In genomic region chr4:149097956-149098355, GRCm38 (mm10) we compare ENCODE assay signal across 9 mouse cellular contexts. TPM values are rescaled to one million over a fixed set of nuclear protein-coding genes. Genes with fewer than 3 reads are reported as not detected.
DNase-seq lines count a peak whose midpoint lies in the region; ATAC-seq and TF ChIP-seq lines count a peak whose summit lies in the region.
"Had no signal": no experiment of that assay in that cellular context is flagged by ENCODE, and none has a peak within 500 bp of the region (broad histone marks: within the 10 kb centered on the region; RNA-seq: fewer than 3 reads in every experiment).

No protein-coding gene starts in this region.

- H3K79me2 ChIP-seq in liver, adult 2 months (ENCODE audit: control insufficient read depth, insufficient read depth, low read length) = peaks cover 26% of the 10 kb centered on the region

- WGBS in liver, adult 2 months = 16% methylated on average over 3 of the region's 3 CpGs
- 89% methylated on average over 3 of the region's 3 CpGs for WGBS in hindbrain, postnatal 0 days
- WGBS in neural tube, embryonic 12.5 days = 92% methylated on average over 3 of the region's 3 CpGs

- peak overlapping the region; percentile 88 for H3K27ac ChIP-seq in liver, adult 2 months (replicated peaks; ENCODE audit: insufficient read depth, low read depth, low read length)
- H3K27ac ChIP-seq in hindbrain, postnatal 0 days = no peak overlapping the region
- H3K27ac ChIP-seq in neural tube, embryonic 12.5 days = no peak overlapping the region

- H3K4me1 ChIP-seq in liver, adult 2 months (ENCODE audit: control insufficient read depth, insufficient read depth, low read length) = peaks cover 15% of the 10 kb centered on the region
- peaks cover 9% of the 10 kb centered on the region for H3K4me1 ChIP-seq in hindbrain, postnatal 0 days (ENCODE audit: insufficient read depth, low read length)
- peaks cover 16% of the 10 kb centered on the region for H3K4me1 ChIP-seq in neural tube, embryonic 12.5 days

- TF ChIP-seq CTCF in liver, adult 2 months (IDR thresholded peaks at IDR 0.05; ENCODE audit: low read depth, low read length) = no peak
- TF ChIP-seq CTCF in hindbrain, postnatal 0 days (IDR thresholded peaks at IDR 0.05; ENCODE audit: low read depth) = no peak

- H3K36me3 ChIP-seq in liver, adult 2 months (ENCODE audit: control insufficient read depth, insufficient read depth, low read length) = no peaks in the 10 kb centered on the region
- no peaks in the 10 kb centered on the region for H3K36me3 ChIP-seq in hindbrain, postnatal 0 days (ENCODE audit: insufficient read depth, low read length)
- H3K36me3 ChIP-seq in neural tube, embryonic 12.5 days = peaks cover 5% of the 10 kb centered on the region; the same call in 1 of the 2 replicates

- no peaks in the 10 kb centered on the region for H3K9me3 ChIP-seq in hindbrain, postnatal 0 days (ENCODE audit: low read length)
- H3K9me3 ChIP-seq in neural tube, embryonic 12.5 days = no peaks in the 10 kb centered on the region

- H3K4me3 ChIP-seq in liver, adult 2 months (ENCODE audit: insufficient read depth, low read depth, low read length) = peak overlapping the region; percentile 100
- H3K4me3 ChIP-seq in hindbrain, postnatal 0 days (ENCODE audit: low read length) = no peak overlapping the region
- H3K4me3 ChIP-seq in neural tube, embryonic 12.5 days = no peak overlapping the region

- H3K9ac ChIP-seq in liver, adult 2 months (ENCODE audit: low read depth, low read length) = peak overlapping the region; percentile 77
- H3K9ac ChIP-seq in hindbrain, postnatal 0 days (replicated peaks; ENCODE audit: low read length) = no peak overlapping the region
- H3K9ac ChIP-seq in neural tube, embryonic 12.5 days = no peak overlapping the region

- DNase-seq in adrenal gland, postnatal 10 days = peak; percentile 53
- no peak for DNase-seq in adrenal gland, postnatal 4 days (ENCODE audit: low spot score in 2 of 2)
- peak; percentile 98 for DNase-seq in liver, adult 2 months (ENCODE audit: extremely low read depth, low read depth, low spot score)
- DNase-seq in liver = no peak
- no peak for DNase-seq in hindbrain, postnatal 0 days (ENCODE audit: low spot score)
- no peak for DNase-seq in right cerebral cortex, postnatal 14 days
- no peak for DNase-seq in embryo, embryonic 10.5 days (ENCODE audit: low spot score)
- DNase-seq: gastrocnemius, postnatal 25 days had no signal

- peak overlapping the region; percentile 95; the same call in 1 of the 2 replicates for H3K4me2 ChIP-seq in hindbrain, postnatal 0 days (ENCODE audit: low read depth, low read length)
- peak overlapping the region; percentile 93; the same call in 1 of the 2 replicates for H3K4me2 ChIP-seq in neural tube, embryonic 12.5 days (replicated peaks)

- no peaks in the 10 kb centered on the region for H3K27me3 ChIP-seq in liver, adult 2 months (ENCODE audit: control insufficient read depth, insufficient read depth, low read length)
- H3K27me3 ChIP-seq in hindbrain, postnatal 0 days (ENCODE audit: insufficient read depth, low read length) = no peaks in the 10 kb centered on the region
- no peaks in the 10 kb centered on the region for H3K27me3 ChIP-seq in neural tube, embryonic 12.5 days (replicated peaks)

- TF ChIP-seq POLR2A in liver, adult 2 months (IDR thresholded peaks at IDR 0.05; ENCODE audit: extremely low read depth, insufficient read depth, low read length) = no peak

- ATAC-seq in hindbrain, postnatal 0 days = no peak
- ATAC-seq in neural tube, embryonic 12.5 days (ENCODE audit: low FRiP score, low read depth) = no peak

RNA-seq across cellular contexts. Expression of gene Pex14, which starts 1.7 kb away (rescaled TPM):
- total RNA-seq in adrenal gland, postnatal 10 days (2021) = 10 to 100 TPM; 67.9 to 74.0 TPM
- 10 to 100 TPM; 63.0 to 67.3 TPM for total RNA-seq in adrenal gland, postnatal 4 days (2021)
- 35.6 and 43.3 TPM in 2 replicates for total RNA-seq in liver, adult 2 months (2014; rRNA removed)
- 58.2 and 71.6 TPM in 2 replicates for polyA plus RNA-seq in liver, adult 2 months (2012; rRNA removed)
- 70.4 and 81.7 TPM in 2 replicates for total RNA-seq in hindbrain, postnatal 0 days (2014; rRNA removed)
- polyA plus RNA-seq in hindbrain, postnatal 0 days (2015; fragmentation: Nextera tagmentation; extraction: Ambion mirVana) = 62.1 and 62.9 TPM in 2 replicates
- 53.7 and 56.8 TPM in 2 replicates for polyA plus RNA-seq in neural tube, embryonic 12.5 days (2016; fragmentation: Nextera tagmentation; extraction: Ambion mirVana)

RNA-seq across cellular contexts. Expression of gene Dffa, which starts 6.0 kb away (rescaled TPM):
- total RNA-seq in adrenal gland, postnatal 10 days (2021) = 10 to 100 TPM; 21.0 to 23.9 TPM
- total RNA-seq in adrenal gland, postnatal 4 days (2021) = 10 to 100 TPM; 24.4 to 24.9 TPM
- 11.8 and 13.2 TPM in 2 replicates for total RNA-seq in liver, adult 2 months (2014; rRNA removed)
- 14.5 and 14.8 TPM in 2 replicates for polyA plus RNA-seq in liver, adult 2 months (2012; rRNA removed)
- total RNA-seq in hindbrain, postnatal 0 days (2014; rRNA removed) = 11.4 and 16.6 TPM in 2 replicates
- 22.9 and 26.9 TPM in 2 replicates for polyA plus RNA-seq in hindbrain, postnatal 0 days (2015; fragmentation: Nextera tagmentation; extraction: Ambion mirVana)
- 33.3 and 36.0 TPM in 2 replicates for polyA plus RNA-seq in neural tube, embryonic 12.5 days (2016; fragmentation: Nextera tagmentation; extraction: Ambion mirVana)

RNA-seq across cellular contexts. Expression of gene Cort, which starts 28.6 kb away (rescaled TPM):
- total RNA-seq in adrenal gland, postnatal 10 days (2021) = 1 to 10 TPM; 1.5 TPM
- total RNA-seq in adrenal gland, postnatal 4 days (2021) = 1 to 10 TPM; 2.4 to 3.1 TPM
- not detected in 2 replicates for total RNA-seq in liver, adult 2 months (2014; rRNA removed)
- not detected in 2 replicates for polyA plus RNA-seq in liver, adult 2 months (2012; rRNA removed)
- total RNA-seq in hindbrain, postnatal 0 days (2014; rRNA removed) = 2.7 TPM in 1 of 2 replicates, not detected in the other
- 0.38 and 0.93 TPM in 2 replicates for polyA plus RNA-seq in hindbrain, postnatal 0 days (2015; fragmentation: Nextera tagmentation; extraction: Ambion mirVana)
- polyA plus RNA-seq in neural tube, embryonic 12.5 days (2016; fragmentation: Nextera tagmentation; extraction: Ambion mirVana) = 0.30 and 0.32 TPM in 2 replicates

RNA-seq across cellular contexts. Expression of gene Cenps, which starts 39.5 kb away (rescaled TPM):
- total RNA-seq in adrenal gland, postnatal 10 days (2021) = 10 to 100 TPM in 1 of 2 experiments, 1 to 10 TPM in 1; 7.8 to 11.0 TPM
- 10 to 100 TPM; 17.1 to 19.3 TPM for total RNA-seq in adrenal gland, postnatal 4 days (2021)
- total RNA-seq in liver, adult 2 months (2014; rRNA removed) = 0.40 and 0.46 TPM in 2 replicates
- polyA plus RNA-seq in liver, adult 2 months (2012; rRNA removed) = 0.19 and 0.33 TPM in 2 replicates
- 3.5 and 6.5 TPM in 2 replicates for total RNA-seq in hindbrain, postnatal 0 days (2014; rRNA removed)
- 17.2 and 20.8 TPM in 2 replicates for polyA plus RNA-seq in hindbrain, postnatal 0 days (2015; fragmentation: Nextera tagmentation; extraction: Ambion mirVana)
- 27.6 and 30.7 TPM in 2 replicates for polyA plus RNA-seq in neural tube, embryonic 12.5 days (2016; fragmentation: Nextera tagmentation; extraction: Ambion mirVana)

Comparison
In these comparisons a context has a peak if more than half of its experiments do, and no peak if none do; other contexts are left out.
1. DNase-seq: peak in adrenal gland, postnatal 10 days (single experiment) and liver, adult 2 months (single experiment); none in adrenal gland, postnatal 4 days (0 of 2), liver (single experiment), hindbrain, postnatal 0 days (single experiment), right cerebral cortex, postnatal 14 days (single experiment) and embryo, embryonic 10.5 days (single experiment).